Mouse (Mus musculus): ENCODE data around the gene Mmp9. TPM values are rescaled to one million over a fixed set of nuclear protein-coding genes. Genes with fewer than 3 reads are reported as not detected.
A peak's percentile ranks its signal among the peaks of the same experiment; 100 is the strongest.

The Mmp9 gene
- polyA plus RNA-seq, 1 experiment from 2014 or later: 0.47 TPM

DNA sequence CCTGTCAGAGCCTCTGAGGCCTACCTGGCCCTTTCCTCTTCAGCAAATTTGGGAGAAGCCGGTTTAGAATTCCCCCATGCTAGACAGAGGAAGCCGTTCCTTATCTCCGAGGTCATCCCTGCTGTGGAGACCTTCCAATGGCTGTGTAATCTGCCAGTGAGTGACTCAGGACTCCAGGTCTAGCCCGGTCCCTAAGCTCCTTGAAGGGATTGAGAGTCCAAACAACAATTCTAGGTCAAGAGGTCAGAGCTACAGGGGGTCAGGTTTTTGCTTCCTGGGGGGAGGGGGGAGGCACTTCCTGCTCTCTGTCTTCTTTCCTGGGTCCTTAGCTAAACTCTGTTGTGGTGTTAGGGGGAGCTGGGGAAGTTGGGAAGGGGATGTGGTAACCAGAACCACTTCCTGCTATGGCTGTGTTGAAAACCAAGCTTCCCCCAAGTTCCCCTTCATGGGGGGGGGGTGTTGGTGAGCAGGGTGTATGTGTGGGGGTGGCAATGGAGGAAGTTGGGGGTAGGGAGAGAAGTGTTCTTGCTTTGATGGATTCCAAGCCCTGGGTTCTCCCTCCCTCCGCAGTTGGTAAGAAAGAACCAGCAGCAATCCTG is 2.2 kb downstream of the Mmp9 start:
- DNase-seq (ENCODE audit: low spot score) (no peak), ATAC-seq (ENCODE audit: insufficient number of reproducible peaks, low FRiP score, low TSS enrichment, low read depth) (no peak)
- Histone ChIP-seq H3K9me3 (ENCODE audit: control insufficient read depth, low read length) (no peaks in the 10 kb centered on the region), H3K27ac (replicated peaks; ENCODE audit: low read depth, low read length) (no peak overlapping the region), H3K4me3 (ENCODE audit: low read depth, low read length) (no peak overlapping the region), H3K9ac (ENCODE audit: low read length) (no peak overlapping the region), H3K27me3 (ENCODE audit: control insufficient read depth, insufficient read depth, low read length) (peaks cover 24% of the 10 kb centered on the region), H3K4me1 (ENCODE audit: control insufficient read depth, insufficient read depth, low read length) (peaks cover 15% of the 10 kb centered on the region), H3K4me2 (ENCODE audit: low read depth, severe bottlenecking) (no peak overlapping the region), H3K36me3 (ENCODE audit: control insufficient read depth, insufficient read depth, low read length) (no peaks in the 10 kb centered on the region)
- 13% methylated on average over 5 of the region's 5 CpGs for WGBS

GRCm38 (mm10) chr2:164947506-164947905 is 6.9 kb downstream of the Mmp9 start:
- DNase-seq (ENCODE audit: low spot score): no peak
- Histone ChIP-seq H3K9ac (ENCODE audit: low read length) (no peak overlapping the region), H3K27ac (replicated peaks; ENCODE audit: low read depth, low read length) (no peak overlapping the region), H3K4me3 (ENCODE audit: low read depth, low read length) (no peak overlapping the region), H3K4me2 (ENCODE audit: low read depth, severe bottlenecking) (no peak overlapping the region), H3K36me3 (ENCODE audit: control insufficient read depth, insufficient read depth, low read length) (no peaks in the 10 kb centered on the region), H3K27me3 (ENCODE audit: control insufficient read depth, insufficient read depth, low read length) (peaks cover 47% of the 10 kb centered on the region), H3K9me3 (ENCODE audit: control insufficient read depth, low read length) (no peaks in the 10 kb centered on the region), H3K4me1 (ENCODE audit: control insufficient read depth, insufficient read depth, low read length) (peaks cover 5% of the 10 kb centered on the region; the same call in 1 of the 2 replicates)
- 47% methylated on average over 4 of the region's 4 CpGs for WGBS
- ATAC-seq (ENCODE audit: insufficient number of reproducible peaks, low FRiP score, low TSS enrichment, low read depth): no peak

- Histone ChIP-seq H3K4me3 (ENCODE audit: low read depth, low read length) (no peak overlapping the region), H3K9me3 (ENCODE audit: control insufficient read depth, low read length) (no peaks in the 10 kb centered on the region), H3K4me2 (ENCODE audit: low read depth, severe bottlenecking) (no peak overlapping the region), H3K27ac (replicated peaks; ENCODE audit: low read depth, low read length) (no peak overlapping the region), H3K9ac (ENCODE audit: low read length) (no peak overlapping the region), H3K4me1 (ENCODE audit: control insufficient read depth, insufficient read depth, low read length) (peaks cover 5% of the 10 kb centered on the region; the same call in 1 of the 2 replicates), H3K27me3 (ENCODE audit: control insufficient read depth, insufficient read depth, low read length) (peaks cover 47% of the 10 kb centered on the region), H3K36me3 (ENCODE audit: control insufficient read depth, insufficient read depth, low read length) (no peaks in the 10 kb centered on the region)
- peak; percentile 18; the same call in 1 of the 2 replicates for ATAC-seq (ENCODE audit: insufficient number of reproducible peaks, low FRiP score, low TSS enrichment, low read depth)
- peak; percentile 47 for DNase-seq (ENCODE audit: low spot score)
- WGBS: 7% methylated on average over 7 of the region's 7 CpGs
Observed at GRCm38 (mm10) chr2:164947930-164948329, 7.3 kb downstream of the Mmp9 start.

DNA sequence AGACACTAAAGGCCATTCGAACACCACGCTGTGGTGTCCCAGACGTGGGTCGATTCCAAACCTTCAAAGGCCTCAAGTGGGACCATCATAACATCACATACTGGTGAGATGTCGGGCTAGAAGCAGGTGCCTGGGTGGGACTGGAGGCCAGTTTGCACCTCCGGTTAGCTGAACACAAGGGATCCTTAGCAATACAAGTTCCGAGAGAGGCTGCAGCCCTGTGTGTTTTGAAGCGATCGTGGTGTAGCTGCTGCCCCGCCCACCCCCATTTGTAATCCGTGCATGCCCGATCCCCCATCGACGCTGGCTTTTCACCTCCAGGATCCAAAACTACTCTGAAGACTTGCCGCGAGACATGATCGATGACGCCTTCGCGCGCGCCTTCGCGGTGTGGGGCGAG is 8.4 kb downstream of the Mmp9 start:
- Histone ChIP-seq H3K36me3 (ENCODE audit: control insufficient read depth, insufficient read depth, low read length) (no peaks in the 10 kb centered on the region), H3K4me1 (ENCODE audit: control insufficient read depth, insufficient read depth, low read length) (peaks cover 5% of the 10 kb centered on the region; the same call in 1 of the 2 replicates), H3K9me3 (ENCODE audit: control insufficient read depth, low read length) (no peaks in the 10 kb centered on the region), H3K4me3 (ENCODE audit: low read depth, low read length) (no peak overlapping the region), H3K27me3 (ENCODE audit: control insufficient read depth, insufficient read depth, low read length) (peaks cover 49% of the 10 kb centered on the region), H3K9ac (ENCODE audit: low read length) (no peak overlapping the region), H3K27ac (replicated peaks; ENCODE audit: low read depth, low read length) (no peak overlapping the region), H3K4me2 (ENCODE audit: low read depth, severe bottlenecking) (peak overlapping the region; percentile 33; the same call in 1 of the 2 replicates)
- ATAC-seq (ENCODE audit: insufficient number of reproducible peaks, low FRiP score, low TSS enrichment, low read depth) (no peak), DNase-seq (ENCODE audit: low spot score) (no peak)
- WGBS: 8% methylated on average over 25 of the region's 25 CpGs

GRCm38 (mm10) chr2:164950501-164950900 is 9.9 kb downstream of the Mmp9 start:
- Histone ChIP-seq H3K4me3 (ENCODE audit: low read depth, low read length) (no peak overlapping the region), H3K4me2 (ENCODE audit: low read depth, severe bottlenecking) (no peak overlapping the region), H3K9me3 (ENCODE audit: control insufficient read depth, low read length) (no peaks in the 10 kb centered on the region), H3K36me3 (ENCODE audit: control insufficient read depth, insufficient read depth, low read length) (no peaks in the 10 kb centered on the region), H3K27ac (replicated peaks; ENCODE audit: low read depth, low read length) (no peak overlapping the region), H3K27me3 (ENCODE audit: control insufficient read depth, insufficient read depth, low read length) (peaks cover 49% of the 10 kb centered on the region), H3K9ac (ENCODE audit: low read length) (no peak overlapping the region), H3K4me1 (ENCODE audit: control insufficient read depth, insufficient read depth, low read length) (peaks cover 5% of the 10 kb centered on the region; the same call in 1 of the 2 replicates)
- DNase-seq (ENCODE audit: low spot score) (peak; percentile 52), ATAC-seq (ENCODE audit: insufficient number of reproducible peaks, low FRiP score, low TSS enrichment, low read depth) (no peak)
- WGBS: 24% methylated on average over 13 of the region's 13 CpGs

- Histone ChIP-seq H3K27ac (replicated peaks; ENCODE audit: low read depth, low read length) (no peak overlapping the region), H3K9me3 (ENCODE audit: control insufficient read depth, low read length) (no peaks in the 10 kb centered on the region), H3K4me3 (ENCODE audit: low read depth, low read length) (no peak overlapping the region), H3K36me3 (ENCODE audit: control insufficient read depth, insufficient read depth, low read length) (no peaks in the 10 kb centered on the region), H3K4me1 (ENCODE audit: control insufficient read depth, insufficient read depth, low read length) (peaks cover 5% of the 10 kb centered on the region; the same call in 1 of the 2 replicates), H3K9ac (ENCODE audit: low read length) (no peak overlapping the region), H3K4me2 (ENCODE audit: low read depth, severe bottlenecking) (no peak overlapping the region), H3K27me3 (ENCODE audit: control insufficient read depth, insufficient read depth, low read length) (peaks cover 49% of the 10 kb centered on the region)
- 83% methylated on average over 4 of the region's 4 CpGs for WGBS
- no peak for DNase-seq (ENCODE audit: low spot score)
- no peak for ATAC-seq (ENCODE audit: insufficient number of reproducible peaks, low FRiP score, low TSS enrichment, low read depth)
Observed at GRCm38 (mm10) chr2:164951745-164952144, 11.2 kb downstream of the Mmp9 start.

DNA sequence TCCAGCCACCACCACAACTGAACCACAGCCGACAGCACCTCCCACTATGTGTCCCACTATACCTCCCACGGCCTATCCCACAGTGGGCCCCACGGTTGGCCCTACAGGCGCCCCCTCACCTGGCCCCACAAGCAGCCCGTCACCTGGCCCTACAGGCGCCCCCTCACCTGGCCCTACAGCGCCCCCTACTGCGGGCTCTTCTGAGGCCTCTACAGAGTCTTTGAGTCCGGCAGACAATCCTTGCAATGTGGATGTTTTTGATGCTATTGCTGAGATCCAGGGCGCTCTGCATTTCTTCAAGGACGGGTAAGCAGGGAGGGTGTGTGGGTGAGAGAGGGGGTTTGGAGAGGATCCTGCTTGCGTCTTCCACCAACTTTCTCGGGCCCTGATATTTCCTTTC is 11.9 kb downstream of the Mmp9 start:
- H3K4me1 ChIP-seq (ENCODE audit: control insufficient read depth, insufficient read depth, low read length): peaks cover 5% of the 10 kb centered on the region; the same call in 1 of the 2 replicates
- ATAC-seq (ENCODE audit: insufficient number of reproducible peaks, low FRiP score, low TSS enrichment, low read depth) (no peak), DNase-seq (ENCODE audit: low spot score) (no peak)
- peaks cover 47% of the 10 kb centered on the region for H3K27me3 ChIP-seq (ENCODE audit: control insufficient read depth, insufficient read depth, low read length)
- H3K4me2 ChIP-seq (ENCODE audit: low read depth, severe bottlenecking): no peak overlapping the region
- H3K4me3 ChIP-seq (ENCODE audit: low read depth, low read length): no peak overlapping the region
- 43% methylated on average over 13 of the region's 13 CpGs for WGBS
- no peaks in the 10 kb centered on the region for H3K36me3 ChIP-seq (ENCODE audit: control insufficient read depth, insufficient read depth, low read length)
- no peaks in the 10 kb centered on the region for H3K9me3 ChIP-seq (ENCODE audit: control insufficient read depth, low read length)
- H3K9ac ChIP-seq (ENCODE audit: low read length): no peak overlapping the region
- H3K27ac ChIP-seq (replicated peaks; ENCODE audit: low read depth, low read length): no peak overlapping the region

DNA sequence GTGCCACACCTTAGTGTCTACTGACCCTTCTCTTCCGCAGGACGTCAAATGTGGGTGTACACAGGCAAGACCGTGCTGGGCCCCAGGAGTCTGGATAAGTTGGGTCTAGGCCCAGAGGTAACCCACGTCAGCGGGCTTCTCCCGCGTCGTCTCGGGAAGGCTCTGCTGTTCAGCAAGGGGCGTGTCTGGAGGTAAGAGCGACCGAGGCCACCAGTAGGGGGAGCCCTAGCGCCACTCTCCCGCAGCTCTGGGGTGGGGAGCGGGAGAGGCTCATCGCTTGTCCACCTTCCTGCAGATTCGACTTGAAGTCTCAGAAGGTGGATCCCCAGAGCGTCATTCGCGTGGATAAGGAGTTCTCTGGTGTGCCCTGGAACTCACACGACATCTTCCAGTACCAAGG is 12.6 kb downstream of the Mmp9 start:
- H3K9ac ChIP-seq (ENCODE audit: low read length): no peak overlapping the region
- DNase-seq (ENCODE audit: low spot score): peak; percentile 93
- peaks cover 43% of the 10 kb centered on the region for H3K27me3 ChIP-seq (ENCODE audit: control insufficient read depth, insufficient read depth, low read length)
- no peaks in the 10 kb centered on the region for H3K9me3 ChIP-seq (ENCODE audit: control insufficient read depth, low read length)
- H3K4me1 ChIP-seq (ENCODE audit: control insufficient read depth, insufficient read depth, low read length): peaks cover 5% of the 10 kb centered on the region; the same call in 1 of the 2 replicates
- no peak for ATAC-seq (ENCODE audit: insufficient number of reproducible peaks, low FRiP score, low TSS enrichment, low read depth)
- H3K4me3 ChIP-seq (ENCODE audit: low read depth, low read length): no peak overlapping the region
- H3K27ac ChIP-seq (replicated peaks; ENCODE audit: low read depth, low read length): no peak overlapping the region
- no peaks in the 10 kb centered on the region for H3K36me3 ChIP-seq (ENCODE audit: control insufficient read depth, insufficient read depth, low read length)
- no peak overlapping the region for H3K4me2 ChIP-seq (ENCODE audit: low read depth, severe bottlenecking)
- 1% methylated on average over 21 of the region's 21 CpGs for WGBS

- Histone ChIP-seq H3K36me3 (ENCODE audit: control insufficient read depth, insufficient read depth, low read length) (no peaks in the 10 kb centered on the region), H3K4me3 (ENCODE audit: low read depth, low read length) (no peak overlapping the region), H3K27ac (replicated peaks; ENCODE audit: low read depth, low read length) (no peak overlapping the region), H3K27me3 (ENCODE audit: control insufficient read depth, insufficient read depth, low read length) (peaks cover 18% of the 10 kb centered on the region), H3K4me1 (ENCODE audit: control insufficient read depth, insufficient read depth, low read length) (no peaks in the 10 kb centered on the region), H3K4me2 (ENCODE audit: low read depth, severe bottlenecking) (no peak overlapping the region), H3K9ac (ENCODE audit: low read length) (no peak overlapping the region), H3K9me3 (ENCODE audit: control insufficient read depth, low read length) (no peaks in the 10 kb centered on the region)
- no peak for DNase-seq (ENCODE audit: low spot score)
- no peak for ATAC-seq (ENCODE audit: insufficient number of reproducible peaks, low FRiP score, low TSS enrichment, low read depth)
- WGBS: 71% methylated on average over 4 of the region's 4 CpGs
Observed at GRCm38 (mm10) chr2:164955725-164956124, 15.1 kb downstream of the Mmp9 start.

All from limb, embryonic 11.5 days (tissue).